Mouse (Mus musculus) hindbrain, embryonic 16.5 days (tissue): ENCODE data around the gene Ipmk. TPM values are rescaled to one million over a fixed set of nuclear protein-coding genes. Genes with fewer than 3 reads are reported as not detected.
A peak's percentile ranks its signal among the peaks of the same experiment; 100 is the strongest.

ENCODE experiments used
- ATAC-seq: fragments of 200-750 bp; cut with Nextera tagmentation; 2 replicates; pipeline ENCODE4 v1.8.0; 2017; ENCODE audit warnings: moderate TSS enrichment, moderate library complexity
- H3K27ac ChIP-seq: fragments of 300-500 bp; sonication (generic); 2 replicates; pipeline ENCODE4 v1.5.1; 2014; ENCODE audit warnings: low read depth, mild to moderate bottlenecking, control low read depth, low read length, moderate library complexity
- H3K27me3 ChIP-seq: fragments of 300-500 bp; sonication (generic); replicated peaks from 2 replicates; pipeline ENCODE4 v1.6.1; 2014; ENCODE audit warnings: low read length; ENCODE audit not compliant: control insufficient read depth, insufficient read depth
- H3K36me3 ChIP-seq: fragments of 300-500 bp; sonication (generic); 2 replicates; pipeline ENCODE4 v1.6.1; 2014; ENCODE audit warnings: mild to moderate bottlenecking, low read length, moderate library complexity, mixed read lengths; ENCODE audit not compliant: control insufficient read depth, insufficient read depth
- H3K4me1 ChIP-seq: fragments of 300-500 bp; sonication (generic); 2 replicates; pipeline ENCODE4 v1.6.1; 2014; ENCODE audit warnings: low read depth, low read length; ENCODE audit not compliant: control insufficient read depth, insufficient read depth
- H3K4me2 ChIP-seq: fragments of 300-500 bp; sonication (generic); 2 replicates; pipeline ENCODE4 v1.6.1; 2014; ENCODE audit warnings: mild to moderate bottlenecking, low read length, control low read depth, moderate library complexity
- H3K4me3 ChIP-seq: fragments of 300-500 bp; sonication (generic); 2 replicates; pipeline ENCODE4 v1.5.1; 2014; ENCODE audit warnings: mild to moderate bottlenecking, low read length, control low read depth, moderate library complexity
- H3K9ac ChIP-seq: fragments of 300-500 bp; sonication (generic); 2 replicates; pipeline ENCODE4 v1.6.1; 2014; ENCODE audit warnings: low read depth, mild to moderate bottlenecking, control low read depth, low read length, moderate library complexity
- H3K9me3 ChIP-seq: fragments of 300-500 bp; sonication (generic); 2 replicates; pipeline ENCODE4 v1.6.1; 2014; ENCODE audit warnings: mild to moderate bottlenecking, low read length, moderate library complexity; ENCODE audit not compliant: control insufficient read depth
- WGBS: fragments of 180-500 bp; shearing (Covaris S2); extraction: QIAGEN DNeasy Blood & Tissue Kit; methylation state at CpG from one replicate; pipeline ENCODE4 v1.1.7; 2014; 5-methylcytosine and 5-hydroxymethylcytosine counted together
- polyA plus RNA-seq: library from polyadenylated mRNA; unstranded; fragments of >200 nt; fragmentation: Nextera tagmentation; extraction: Ambion mirVana; gene quantifications from 2 replicates; pipeline ENCODE4 v1.2.1, GENCODE M21; 2015

The Ipmk gene
- polyA plus RNA-seq, 1 experiment from 2014 or later = 14.1 TPM

DNA sequence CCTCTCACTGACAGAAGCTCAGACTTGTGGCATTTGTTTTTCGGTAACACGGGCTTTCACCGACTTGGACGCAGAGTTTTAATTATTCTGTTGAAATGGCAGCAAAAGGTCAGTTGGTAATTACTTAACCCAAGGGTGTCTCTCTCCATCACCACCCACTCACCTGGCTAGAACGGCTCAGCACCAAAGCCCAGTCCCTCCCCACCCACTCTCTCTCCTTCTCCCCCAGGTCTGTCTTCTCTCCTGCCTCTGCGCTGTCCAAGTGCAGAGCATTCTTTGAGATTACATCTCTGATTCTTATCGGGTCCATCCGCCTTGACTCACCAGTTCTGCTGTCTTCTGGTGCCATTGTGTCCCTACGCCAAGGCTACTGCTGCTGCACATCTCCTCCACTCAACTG lies 14.7 kb upstream of the Ipmk start:
- H3K4me2 ChIP-seq = no peak overlapping the region
- no peaks in the 10 kb centered on the region for H3K4me1 ChIP-seq
- no peak overlapping the region for H3K27ac ChIP-seq
- WGBS = 94% methylated on average over 9 of the region's 9 CpGs
- H3K4me3 ChIP-seq = no peak overlapping the region
- no peaks in the 10 kb centered on the region for H3K27me3 ChIP-seq
- H3K9me3 ChIP-seq = no peaks in the 10 kb centered on the region
- H3K9ac ChIP-seq = no peak overlapping the region
- ATAC-seq = no peak
- peaks cover 12% of the 10 kb centered on the region for H3K36me3 ChIP-seq

GRCm38 (mm10) chr10:71337733-71338132 lies 9.8 kb upstream of the Ipmk start:
- no peak for ATAC-seq
- no peak overlapping the region for H3K27ac ChIP-seq
- H3K9ac ChIP-seq = no peak overlapping the region
- 98% methylated on average over 2 of the region's 2 CpGs for WGBS
- H3K4me2 ChIP-seq = no peak overlapping the region
- no peak overlapping the region for H3K4me3 ChIP-seq
- peaks cover 7% of the 10 kb centered on the region for H3K36me3 ChIP-seq
- no peaks in the 10 kb centered on the region for H3K9me3 ChIP-seq
- H3K27me3 ChIP-seq = no peaks in the 10 kb centered on the region
- H3K4me1 ChIP-seq = peaks cover 4% of the 10 kb centered on the region

DNA sequence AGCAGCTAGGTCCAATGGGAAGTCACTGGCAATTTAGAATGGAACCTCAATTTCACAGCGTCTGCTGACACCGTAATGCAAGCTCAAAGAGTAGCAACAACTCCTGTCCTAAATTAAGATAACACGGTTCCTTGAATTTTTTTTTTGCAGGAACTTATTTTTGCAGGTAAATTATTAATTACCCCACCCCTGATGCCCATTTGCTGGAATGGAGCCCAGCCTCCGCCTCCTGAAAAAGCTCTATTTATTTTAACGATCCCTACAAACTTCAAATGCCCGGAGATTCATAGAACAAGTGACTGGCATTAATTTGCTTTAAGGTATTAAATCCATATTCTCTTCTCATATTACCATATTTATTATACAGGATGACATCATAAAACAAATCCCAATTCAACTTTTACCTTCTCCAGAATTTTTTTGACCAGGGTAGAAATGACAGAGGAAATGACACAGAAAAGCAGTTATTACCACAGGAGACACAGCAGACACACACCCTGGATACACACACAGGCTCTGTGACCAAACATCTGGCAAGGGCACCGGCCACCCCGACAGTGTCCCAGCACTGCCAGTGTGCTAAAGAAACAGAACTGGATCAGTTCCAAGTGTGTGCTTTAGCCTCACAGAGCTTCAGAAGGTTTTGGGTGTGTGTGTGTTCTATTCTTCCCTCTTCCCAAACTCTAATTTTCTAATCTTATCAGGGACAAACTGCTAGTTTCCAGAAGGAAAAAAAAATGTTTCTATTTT lies 9.2 kb upstream of the Ipmk start:
- no peaks in the 10 kb centered on the region for H3K27me3 ChIP-seq
- WGBS = 77% methylated on average over 8 of the region's 8 CpGs
- no peak overlapping the region for H3K4me2 ChIP-seq
- no peak overlapping the region for H3K9ac ChIP-seq
- no peaks in the 10 kb centered on the region for H3K9me3 ChIP-seq
- H3K36me3 ChIP-seq = peaks cover 7% of the 10 kb centered on the region
- ATAC-seq = no peak
- H3K4me1 ChIP-seq = peaks cover 6% of the 10 kb centered on the region
- H3K4me3 ChIP-seq = no peak overlapping the region
- no peak overlapping the region for H3K27ac ChIP-seq

GRCm38 (mm10) chr10:71339463-71339862 lies 8.1 kb upstream of the Ipmk start:
- H3K36me3 ChIP-seq = peaks cover 7% of the 10 kb centered on the region
- ATAC-seq = no peak
- H3K4me2 ChIP-seq = no peak overlapping the region
- no peaks in the 10 kb centered on the region for H3K9me3 ChIP-seq
- no peak overlapping the region for H3K27ac ChIP-seq
- peaks cover 12% of the 10 kb centered on the region for H3K4me1 ChIP-seq
- H3K27me3 ChIP-seq = no peaks in the 10 kb centered on the region
- 78% methylated on average over 4 of the region's 4 CpGs for WGBS
- H3K4me3 ChIP-seq = no peak overlapping the region
- H3K9ac ChIP-seq = no peak overlapping the region

DNA sequence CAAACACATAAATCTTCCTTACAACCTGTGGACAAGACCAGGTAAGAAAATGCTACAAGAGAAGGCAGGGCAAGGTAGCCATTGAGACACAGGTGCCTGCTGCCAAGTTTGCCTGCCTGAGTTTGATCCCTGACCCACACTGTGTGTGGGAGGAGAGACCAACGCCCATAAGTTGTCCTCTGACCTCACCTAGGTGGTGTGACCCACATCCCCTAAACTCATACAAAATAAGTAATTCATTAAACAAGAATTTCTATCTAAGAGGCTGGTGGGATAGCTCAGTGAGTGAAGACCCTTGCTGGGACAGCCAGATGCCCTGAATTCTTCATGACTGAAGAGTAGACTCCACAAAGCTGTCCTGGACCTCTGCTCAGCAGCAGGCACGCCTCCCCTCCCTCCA lies 7.4 kb upstream of the Ipmk start:
- Histone ChIP-seq H3K4me2 (no peak overlapping the region), H3K27me3 (no peaks in the 10 kb centered on the region), H3K4me1 (peaks cover 14% of the 10 kb centered on the region), H3K36me3 (peaks cover 6% of the 10 kb centered on the region), H3K4me3 (no peak overlapping the region), H3K9ac (no peak overlapping the region), H3K9me3 (no peaks in the 10 kb centered on the region), H3K27ac (no peak overlapping the region)
- no peak for ATAC-seq
- 89% methylated on average over 2 of the region's 2 CpGs for WGBS

DNA sequence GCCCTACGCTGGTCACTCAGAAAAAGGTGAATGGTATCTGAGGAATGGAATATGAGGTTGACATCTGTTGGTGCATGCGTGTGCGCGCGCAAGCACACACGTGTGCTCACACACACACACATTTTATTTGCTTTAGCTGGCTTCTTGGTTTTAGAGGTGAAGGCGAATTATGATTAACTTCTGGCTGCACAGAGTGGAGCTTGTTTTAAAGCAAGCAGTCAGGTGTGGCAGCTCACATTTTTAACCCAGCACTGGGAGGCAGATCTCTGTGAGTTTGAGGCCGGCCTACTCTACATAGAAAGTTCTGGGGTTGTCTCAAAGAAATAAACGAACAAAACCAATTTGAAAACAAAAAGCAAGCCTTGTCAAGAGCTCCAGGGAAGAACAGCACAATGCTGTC lies 6.3 kb upstream of the Ipmk start:
- H3K4me2 ChIP-seq = no peak overlapping the region
- H3K9ac ChIP-seq = no peak overlapping the region
- no peak overlapping the region for H3K4me3 ChIP-seq
- H3K36me3 ChIP-seq = no peaks in the 10 kb centered on the region
- no peaks in the 10 kb centered on the region for H3K27me3 ChIP-seq
- H3K4me1 ChIP-seq = peaks cover 16% of the 10 kb centered on the region
- no peaks in the 10 kb centered on the region for H3K9me3 ChIP-seq
- ATAC-seq = no peak
- no peak overlapping the region for H3K27ac ChIP-seq
- 93% methylated on average over 9 of the region's 9 CpGs for WGBS

DNA sequence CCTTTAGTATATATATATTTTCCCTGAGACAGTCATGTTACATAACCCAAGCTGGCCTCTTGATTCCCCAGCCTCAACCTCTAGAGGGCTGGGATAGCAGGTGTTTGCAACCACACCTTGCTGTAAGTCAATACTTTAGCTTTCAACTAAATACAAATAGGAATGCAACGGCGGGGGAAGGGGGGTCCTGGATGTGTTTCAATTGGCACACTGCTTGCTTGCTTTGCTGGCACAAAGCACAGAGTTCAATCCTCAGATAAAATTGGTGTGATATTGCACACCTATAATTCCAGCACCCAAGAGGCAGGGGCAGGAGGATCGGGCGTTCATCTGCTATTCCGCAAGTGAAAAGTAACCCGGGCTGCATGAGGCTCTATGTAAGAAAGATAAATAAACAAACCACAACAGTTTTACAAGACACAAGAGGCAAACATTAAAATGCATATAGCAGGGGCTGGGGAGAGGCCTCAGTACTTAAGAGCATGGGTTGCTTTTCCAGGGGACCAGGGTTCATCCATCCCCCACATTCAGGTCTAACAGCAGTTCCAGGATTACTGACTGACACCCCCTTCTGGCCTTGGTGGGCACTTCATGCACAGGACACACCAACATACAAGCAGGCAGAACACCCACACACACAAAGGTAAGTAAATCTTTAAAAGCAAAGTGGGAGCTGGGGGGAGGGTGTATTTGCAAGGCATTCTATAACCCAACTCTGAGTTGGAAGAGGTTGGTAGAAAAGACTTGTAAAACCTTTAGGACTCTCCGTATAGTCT lies 5.3 kb upstream of the Ipmk start:
- H3K4me2 ChIP-seq = no peak overlapping the region
- no peaks in the 10 kb centered on the region for H3K27me3 ChIP-seq
- H3K36me3 ChIP-seq = no peaks in the 10 kb centered on the region
- H3K4me1 ChIP-seq = peaks cover 16% of the 10 kb centered on the region
- H3K27ac ChIP-seq = no peak overlapping the region
- no peak overlapping the region for H3K4me3 ChIP-seq
- no peak for ATAC-seq
- no peak overlapping the region for H3K9ac ChIP-seq
- no peaks in the 10 kb centered on the region for H3K9me3 ChIP-seq
- 91% methylated on average over 7 of the region's 7 CpGs for WGBS

GRCm38 (mm10) chr10:71343130-71343529 lies 4.4 kb upstream of the Ipmk start:
- ATAC-seq = no peak
- WGBS = 89% methylated on average over 3 of the region's 3 CpGs
- Histone ChIP-seq H3K27me3 (no peaks in the 10 kb centered on the region), H3K36me3 (no peaks in the 10 kb centered on the region), H3K9me3 (no peaks in the 10 kb centered on the region), H3K9ac (no peak overlapping the region), H3K4me2 (no peak overlapping the region), H3K27ac (no peak overlapping the region), H3K4me1 (peaks cover 16% of the 10 kb centered on the region), H3K4me3 (no peak overlapping the region)

- H3K4me2 ChIP-seq = peak overlapping the region; percentile 86
- no peaks in the 10 kb centered on the region for H3K27me3 ChIP-seq
- WGBS = 27% methylated on average over 14 of the region's 14 CpGs
- H3K4me3 ChIP-seq = peak overlapping the region; percentile 94
- peak overlapping the region; percentile 96 for H3K9ac ChIP-seq
- H3K27ac ChIP-seq = no peak overlapping the region
- H3K9me3 ChIP-seq = no peaks in the 10 kb centered on the region
- peaks cover 17% of the 10 kb centered on the region for H3K4me1 ChIP-seq
- H3K36me3 ChIP-seq = no peaks in the 10 kb centered on the region
- no peak for ATAC-seq
Observed at GRCm38 (mm10) chr10:71343567-71344265, 3.8 kb upstream of the Ipmk start.
